Mouse (Mus musculus) ZHBTc4 (cell line): ENCODE results near the gene Arhgap23.
A peak's percentile ranks its signal among the peaks of the same experiment; 100 is the strongest.

Source experiments
- DNase-seq: peaks from one replicate; pipeline ENCODE4 v3.0.0-alpha.2; 2011; ENCODE audit warnings: low read depth, low spot score

Gene Arhgap23

DNA sequence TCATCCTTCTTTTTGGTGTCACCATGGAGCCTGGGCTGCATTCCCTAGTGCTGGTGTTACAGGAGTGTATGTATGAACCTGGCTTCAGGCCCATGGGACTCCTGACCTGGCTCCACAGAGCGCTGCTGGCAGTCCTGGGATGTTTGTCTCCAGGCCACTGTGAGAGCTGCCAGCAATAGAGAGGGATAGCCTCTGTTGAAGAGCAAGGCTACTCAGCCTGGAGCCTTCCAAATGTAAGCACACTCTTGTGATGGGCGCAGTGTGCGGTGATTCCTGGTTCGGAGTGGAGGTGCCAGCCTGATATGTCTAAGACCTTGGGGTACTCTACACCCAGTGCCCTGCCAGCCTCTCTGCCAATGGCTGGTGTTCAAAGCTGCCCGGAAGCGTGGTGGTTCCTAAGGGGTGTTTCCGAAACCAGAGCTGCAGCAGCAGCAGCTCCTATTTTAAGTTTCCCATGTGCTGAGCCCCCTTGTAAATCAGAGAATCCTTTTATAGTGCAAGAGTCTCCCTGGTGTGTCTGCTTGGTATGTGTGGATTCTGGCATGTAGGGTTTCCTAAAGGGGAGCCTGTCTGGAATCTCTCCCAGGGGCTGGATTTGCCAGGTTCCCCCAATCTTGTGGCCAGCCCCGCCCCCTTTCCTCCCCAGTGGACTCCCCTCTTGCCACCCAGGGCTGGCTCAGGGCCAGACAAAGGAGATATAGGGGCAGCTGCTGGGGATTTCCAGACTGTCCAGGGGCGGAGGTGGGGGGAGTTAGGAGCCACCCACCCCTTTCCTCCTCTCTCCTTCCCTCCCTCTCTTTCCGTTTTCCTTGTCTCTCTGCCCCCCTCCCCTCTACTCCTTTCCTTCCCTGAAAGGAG, 9.0 kb upstream of the Arhgap23 start:
- no peak for DNase-seq

DNA sequence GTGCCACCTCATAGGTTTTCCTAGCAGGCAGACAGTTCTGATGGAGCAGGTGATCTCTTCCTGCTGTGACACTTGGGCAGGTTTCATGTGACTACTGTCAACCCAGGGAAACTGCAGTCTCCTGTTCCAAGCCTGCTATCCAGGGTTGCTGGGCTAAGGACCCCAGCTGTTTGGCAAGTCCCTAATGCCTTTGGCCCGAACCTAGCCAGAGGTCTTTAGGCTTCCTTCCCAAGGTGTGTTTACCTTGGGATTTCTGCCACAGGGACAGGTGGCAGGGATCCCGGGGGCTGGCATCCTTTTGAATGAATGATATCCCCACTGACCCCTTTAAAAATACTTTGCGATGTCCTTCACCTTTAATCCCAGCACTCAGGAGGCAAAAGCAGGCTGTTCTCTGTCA, 7.9 kb upstream of the Arhgap23 start:
- DNase-seq, result no peak

DNA sequence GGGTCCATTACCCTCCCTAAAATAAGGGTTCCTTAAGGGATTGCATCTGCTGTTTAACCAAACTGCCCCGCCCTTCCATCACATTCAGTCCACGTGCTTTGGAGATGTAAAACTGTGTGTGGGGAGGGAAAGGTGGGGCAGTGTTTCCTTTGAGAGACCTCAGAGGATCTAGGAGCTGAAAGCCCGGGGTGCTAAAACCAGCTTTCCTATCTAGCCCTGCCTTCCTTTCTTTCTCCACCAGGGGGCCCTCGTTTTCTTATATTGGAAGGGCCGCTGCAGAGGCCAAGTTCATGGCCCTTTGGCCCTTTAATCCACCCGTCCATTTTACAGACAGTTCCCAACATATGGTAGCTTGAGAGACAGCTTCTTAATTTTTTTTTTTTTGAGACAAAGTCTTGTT, 7.2 kb upstream of the Arhgap23 start:
- peak; percentile 94 for DNase-seq

DNA sequence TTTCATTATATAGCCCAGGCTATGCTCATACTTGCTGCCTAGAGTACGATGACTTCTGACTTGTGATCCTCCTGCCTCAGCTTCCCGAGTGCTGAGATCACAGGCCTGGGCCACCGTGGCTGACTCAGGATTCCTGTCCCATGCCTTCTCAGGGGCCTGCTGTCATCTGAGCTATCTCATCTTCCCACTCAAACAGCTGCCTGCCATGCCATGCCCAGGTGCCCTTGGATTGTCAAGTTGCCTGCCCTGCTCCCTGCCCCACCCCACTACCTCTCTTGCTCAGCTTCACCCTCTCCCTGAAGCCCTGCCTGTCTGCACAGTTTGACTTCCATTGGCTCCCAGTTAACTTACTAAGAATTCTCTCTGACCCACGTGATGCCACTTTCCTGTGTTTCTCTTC, 4.4 kb upstream of the Arhgap23 start:
- no peak for DNase-seq

DNA sequence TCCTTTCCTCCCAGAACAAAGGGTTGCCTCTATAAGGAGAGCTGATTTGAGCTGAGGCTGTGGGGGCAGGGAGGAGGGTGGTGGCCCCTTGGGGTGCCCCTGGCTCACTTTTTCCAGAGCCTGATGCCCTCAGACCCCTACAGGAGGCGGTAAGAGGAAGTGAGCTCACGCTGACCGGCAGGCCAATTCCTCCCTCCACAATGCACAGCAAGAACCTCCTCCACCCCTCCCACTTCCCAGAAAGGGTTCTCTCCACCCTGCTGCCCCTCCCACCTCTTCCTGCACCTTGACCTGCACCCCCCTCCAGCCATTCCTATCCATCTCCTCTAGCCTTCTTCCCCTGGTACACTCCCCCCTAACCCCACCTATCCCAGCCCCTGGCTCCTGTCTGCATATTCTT, 3.2 kb upstream of the Arhgap23 start:
- peak; percentile 95 for DNase-seq

DNA sequence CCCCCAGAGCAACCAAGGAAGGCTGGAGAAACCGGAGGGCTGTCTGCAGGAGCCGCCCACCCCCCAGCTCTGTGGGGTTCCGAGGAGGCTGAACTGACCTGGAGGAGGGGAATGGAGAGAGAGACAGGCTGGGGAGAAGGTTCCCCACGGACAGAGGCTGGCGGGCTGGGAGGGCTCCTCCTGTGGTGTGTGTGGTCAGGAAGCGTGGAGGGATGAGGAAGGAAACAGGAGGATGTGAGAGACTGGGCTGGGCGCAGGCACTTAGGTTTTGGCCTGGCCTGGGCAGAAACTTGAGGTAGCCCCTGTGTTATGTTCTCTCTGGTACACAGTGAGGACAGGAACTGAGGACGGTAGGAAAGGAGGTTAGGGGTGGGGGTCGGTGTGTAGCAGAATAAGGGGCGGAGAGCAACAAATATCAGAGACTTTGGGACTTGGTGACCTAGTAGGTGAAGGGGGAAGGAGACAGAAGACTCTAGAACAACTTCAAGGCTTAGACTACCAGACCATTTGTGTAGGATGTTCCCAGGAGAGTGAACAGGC, 2.5 kb upstream of the Arhgap23 start:
- DNase-seq, result no peak

DNA sequence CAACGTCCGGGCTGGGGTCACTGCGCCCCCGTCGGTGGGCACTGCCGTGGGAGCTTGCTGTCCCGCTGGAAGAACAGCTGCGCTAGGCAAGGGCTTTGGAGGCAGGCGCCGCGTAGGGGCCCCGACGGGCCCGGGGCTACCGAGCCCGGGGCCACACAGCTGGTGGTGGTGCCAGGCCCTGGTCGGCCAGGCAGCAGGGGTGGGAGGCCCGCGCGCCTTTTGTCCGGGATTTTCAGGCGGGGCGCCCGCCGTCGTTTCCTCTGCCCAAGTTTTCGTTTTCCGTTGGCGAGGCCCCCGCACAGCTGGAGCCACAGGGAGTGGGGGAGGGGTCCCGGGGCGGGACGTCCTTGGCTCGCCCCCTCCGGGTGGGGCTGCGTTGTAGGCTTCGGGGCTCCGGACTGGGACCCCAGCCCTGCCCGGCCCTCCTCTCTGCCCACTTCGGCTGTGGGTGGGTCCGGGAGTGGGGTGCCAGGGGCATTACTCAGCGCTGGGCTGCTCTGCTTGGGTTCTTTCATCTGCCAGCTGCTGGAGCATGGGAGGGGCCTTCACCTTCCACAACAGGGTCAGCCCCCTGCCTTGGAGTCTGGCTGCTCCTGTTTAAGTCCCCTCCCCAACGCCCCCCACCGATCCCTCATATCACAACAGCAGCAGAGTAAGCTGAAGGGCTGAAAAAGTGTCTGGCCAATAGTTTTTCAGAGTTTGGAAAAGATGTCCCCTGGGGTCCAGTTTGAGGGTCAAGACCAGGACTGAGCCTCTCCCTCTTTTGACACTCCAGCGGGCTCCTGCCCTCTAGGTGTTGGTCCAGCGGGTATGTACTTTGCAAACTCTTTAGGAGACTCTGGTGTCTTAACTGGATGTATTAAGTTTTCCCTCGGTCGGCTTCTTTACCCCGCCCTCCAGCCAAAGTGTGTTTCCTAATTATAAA, 641 bp downstream of the Arhgap23 start:
- DNase-seq, result peak; percentile 77

DNA sequence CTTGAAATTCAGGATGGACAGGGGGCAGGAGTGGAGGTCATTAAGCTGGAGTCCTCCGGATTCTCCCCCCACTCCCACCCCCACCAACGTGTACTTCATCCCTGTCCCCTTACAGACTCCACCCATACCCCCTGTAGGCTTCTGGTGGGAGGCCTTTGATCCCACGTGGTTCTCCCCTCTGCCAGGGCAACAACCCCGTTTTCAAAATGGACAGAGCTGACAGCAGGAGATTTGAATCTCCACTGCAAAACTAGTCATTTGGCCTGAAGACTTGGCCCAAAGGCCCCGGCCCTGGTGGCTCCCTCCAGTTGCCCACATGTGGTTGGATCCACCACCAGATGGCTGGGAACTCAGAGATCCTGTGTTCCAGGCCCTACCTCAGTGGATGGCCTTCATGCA, 1.3 kb downstream of the Arhgap23 start:
- no peak for DNase-seq

DNA sequence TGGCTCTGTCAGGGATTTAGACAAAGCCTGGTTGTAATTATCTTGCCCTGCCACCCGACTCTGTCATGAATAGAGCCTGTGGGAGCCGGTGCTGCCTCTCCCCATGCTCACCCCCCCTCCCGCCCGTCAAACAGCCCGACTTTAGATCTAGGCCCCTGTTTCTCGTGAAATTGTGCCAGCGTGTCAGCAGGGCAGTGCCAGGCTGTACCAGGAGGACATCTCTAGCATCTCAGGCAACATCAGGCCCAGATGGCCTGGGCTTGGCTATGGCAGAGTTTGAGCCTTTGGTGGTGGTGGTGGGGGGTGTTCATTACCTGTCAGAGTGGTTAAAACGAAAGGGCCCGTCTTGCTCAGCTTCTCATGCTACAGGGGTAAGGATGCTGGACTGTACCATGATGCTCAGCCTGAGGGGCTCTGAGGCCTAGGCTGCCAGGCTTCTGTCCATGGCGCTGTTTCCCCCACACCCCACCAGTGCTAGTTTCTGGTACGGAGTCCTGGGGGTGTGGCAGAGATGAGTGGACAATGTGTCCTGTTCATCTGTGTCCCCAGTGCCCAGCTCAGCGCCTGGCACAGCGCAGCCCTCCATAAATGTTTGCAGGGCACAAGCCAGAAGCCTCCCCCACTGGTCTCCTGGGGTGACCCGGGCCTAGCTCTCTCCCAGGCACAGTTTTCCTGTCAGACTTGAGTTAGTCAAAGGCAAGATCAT, 3.7 kb downstream of the Arhgap23 start:
- DNase-seq, result no peak

DNA sequence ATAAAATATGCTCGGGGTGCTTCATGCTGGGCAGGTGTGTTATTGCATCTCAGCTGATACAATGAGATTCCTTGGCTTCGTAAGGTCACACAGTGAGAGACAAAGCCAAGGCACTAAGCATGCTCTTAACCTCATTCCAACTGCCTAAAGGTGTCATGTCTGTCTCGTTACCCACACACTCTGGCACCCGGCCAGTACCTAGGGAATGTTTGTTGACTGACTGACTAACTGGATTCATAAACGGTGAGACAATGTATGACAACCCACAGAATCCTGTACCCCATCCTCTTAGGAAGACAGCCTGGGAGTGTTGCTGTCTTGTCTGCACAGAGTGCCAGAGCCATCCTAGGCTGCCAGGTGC, 4.2 kb downstream of the Arhgap23 start:
- no peak for DNase-seq

DNA sequence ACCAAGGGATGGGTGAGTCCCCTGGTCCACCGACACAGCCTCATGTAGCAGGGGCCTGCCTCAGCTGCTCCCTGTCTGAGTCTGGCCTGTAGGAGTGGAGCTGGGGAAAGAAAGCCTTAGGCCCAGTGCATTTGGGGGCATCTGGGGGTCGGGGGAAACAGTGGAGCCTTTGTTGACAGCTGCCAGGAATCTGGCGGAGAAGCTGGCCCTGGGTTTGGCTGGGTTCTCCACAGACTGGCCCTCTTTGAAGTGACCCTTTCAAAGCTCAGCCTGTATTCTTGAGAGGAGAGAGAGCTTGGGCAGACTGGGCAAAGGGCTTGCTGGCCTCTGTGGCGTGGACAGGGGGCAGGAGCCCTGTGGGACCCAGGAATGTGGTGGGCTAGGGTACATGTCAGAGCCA, 7.2 kb downstream of the Arhgap23 start:
- DNase-seq, result no peak

DNA sequence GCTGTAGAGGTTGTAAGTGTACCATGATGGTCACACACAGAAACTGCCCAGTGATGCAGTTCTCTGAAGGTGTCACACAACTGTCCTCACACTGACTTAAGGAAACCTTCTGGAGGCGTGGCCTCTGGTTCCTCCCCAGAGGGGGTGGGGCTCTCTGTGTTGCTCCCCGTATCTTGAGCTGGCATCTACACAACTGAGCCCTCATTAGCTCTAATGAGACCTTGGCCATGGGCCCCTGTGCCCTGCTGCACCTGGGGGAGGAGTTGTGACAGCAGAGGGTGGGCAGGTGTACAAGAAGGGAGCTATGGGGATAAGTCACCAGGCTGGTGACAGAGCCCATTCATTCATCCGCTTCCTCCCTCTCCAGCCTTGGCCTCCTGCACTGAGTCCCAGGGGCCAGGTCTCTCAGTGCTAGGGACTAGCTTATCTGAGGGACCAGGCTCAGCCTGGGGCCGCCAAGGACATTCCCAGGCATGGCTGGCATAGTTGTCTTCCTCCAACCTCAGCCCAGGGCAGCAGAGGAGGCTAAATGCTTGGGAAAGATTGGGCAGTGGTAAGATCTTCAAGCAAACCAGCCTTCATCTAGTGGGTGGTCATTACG, 8.9 kb downstream of the Arhgap23 start:
- no peak for DNase-seq

DNA sequence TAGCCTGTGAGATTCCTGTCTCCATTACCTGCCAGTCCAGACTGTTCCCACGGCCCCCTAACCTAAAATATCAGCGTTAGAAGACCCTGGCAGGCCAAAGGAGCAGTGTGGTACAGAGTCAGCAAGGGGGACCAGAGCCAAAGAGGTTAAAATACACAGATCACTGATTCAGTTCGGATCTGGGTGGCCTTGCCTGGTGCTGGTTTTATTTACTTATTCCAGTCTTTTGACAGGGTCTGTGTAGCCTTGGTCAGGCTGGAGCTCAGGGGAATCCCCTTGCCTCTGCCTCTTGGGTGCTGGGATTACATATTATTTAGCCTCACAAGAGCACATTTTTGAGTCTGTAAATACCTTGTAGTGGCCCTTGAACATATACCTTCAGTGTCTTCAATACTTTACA, 9.5 kb downstream of the Arhgap23 start:
- DNase-seq, result no peak

DNA sequence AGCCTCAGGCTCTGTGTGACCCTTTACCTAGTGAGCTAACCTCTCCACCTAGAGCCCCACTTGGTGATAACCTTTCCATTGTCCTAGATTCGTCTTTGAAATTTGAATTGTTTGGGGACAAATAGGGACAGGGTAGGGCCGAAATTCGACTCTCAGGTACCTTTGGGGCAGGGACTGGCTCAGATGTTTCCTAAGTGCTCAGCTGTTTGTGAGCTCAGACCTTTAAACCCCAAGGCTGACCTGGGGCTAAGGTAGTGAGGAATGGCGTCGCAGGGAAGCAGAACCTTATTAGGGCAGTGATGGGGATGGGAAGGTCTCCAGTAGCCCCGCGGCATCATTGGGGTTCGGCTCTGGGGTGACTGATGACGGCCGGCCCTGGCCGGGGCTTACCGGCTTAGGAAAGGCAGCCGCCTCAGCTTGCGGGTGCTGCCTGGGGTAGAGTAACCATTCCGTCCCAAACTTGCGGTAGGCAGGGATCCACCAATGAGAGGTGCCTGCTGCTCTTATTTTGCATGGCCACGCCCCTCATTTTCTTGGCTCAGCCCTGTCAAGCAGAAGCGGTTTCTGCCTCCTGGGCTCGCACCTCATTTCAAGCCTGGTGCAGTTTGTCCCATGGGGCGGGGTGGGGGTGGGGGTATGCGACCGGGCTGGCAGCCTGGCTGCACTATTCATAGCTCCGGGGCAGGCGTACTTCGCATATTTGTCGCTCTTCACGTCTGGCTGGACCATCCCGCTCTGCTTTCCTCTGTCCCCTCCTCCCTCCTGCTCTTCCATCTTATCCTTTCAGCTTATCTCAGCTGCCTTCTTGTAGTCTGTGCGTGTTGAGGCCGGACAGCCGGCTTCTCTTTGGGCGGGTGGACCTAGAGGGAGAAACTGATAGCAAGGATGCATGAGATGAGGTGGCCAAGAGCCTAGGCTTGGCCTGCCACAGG, 12.7 kb downstream of the Arhgap23 start:
- DNase-seq, result peak; percentile 95

DNA sequence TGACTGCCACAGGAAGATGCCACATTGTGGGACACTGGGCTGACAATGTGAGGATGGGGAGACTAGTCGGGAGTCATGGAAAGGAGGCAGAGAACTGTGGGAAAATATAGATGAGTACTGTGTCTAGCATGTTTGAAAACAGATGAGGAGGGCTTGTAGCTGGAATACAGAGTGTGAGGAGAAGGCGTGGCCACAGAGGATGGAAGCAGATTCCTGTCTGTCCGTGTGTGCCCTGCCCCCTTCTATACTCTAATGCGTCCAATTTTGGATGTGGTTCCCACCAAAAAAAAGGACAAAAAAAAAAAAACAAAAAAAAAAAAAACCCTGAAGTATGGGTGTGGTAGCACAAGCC, 13.4 kb downstream of the Arhgap23 start:
- DNase-seq, result no peak

DNA sequence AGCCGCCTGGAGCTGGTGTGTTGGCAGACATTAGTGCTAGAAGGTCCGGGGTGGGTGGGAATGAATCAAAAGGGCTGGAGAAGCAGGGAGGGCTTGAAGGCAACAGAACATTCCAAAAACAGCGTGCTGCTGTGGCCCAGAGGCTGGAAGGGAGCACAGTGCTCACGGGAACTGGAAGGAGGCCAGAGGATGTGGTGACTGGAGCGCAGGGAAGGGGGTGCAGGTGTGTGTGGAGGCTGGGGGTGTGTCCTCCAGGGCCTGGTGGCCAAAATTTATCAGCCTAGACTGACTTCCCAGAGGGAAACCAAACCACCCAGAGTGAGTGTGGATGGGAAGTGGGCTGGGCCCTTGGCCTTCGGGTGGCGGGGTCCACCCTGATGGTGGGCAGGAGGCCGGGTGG, 14.3 kb downstream of the Arhgap23 start:
- DNase-seq, result no peak

DNA sequence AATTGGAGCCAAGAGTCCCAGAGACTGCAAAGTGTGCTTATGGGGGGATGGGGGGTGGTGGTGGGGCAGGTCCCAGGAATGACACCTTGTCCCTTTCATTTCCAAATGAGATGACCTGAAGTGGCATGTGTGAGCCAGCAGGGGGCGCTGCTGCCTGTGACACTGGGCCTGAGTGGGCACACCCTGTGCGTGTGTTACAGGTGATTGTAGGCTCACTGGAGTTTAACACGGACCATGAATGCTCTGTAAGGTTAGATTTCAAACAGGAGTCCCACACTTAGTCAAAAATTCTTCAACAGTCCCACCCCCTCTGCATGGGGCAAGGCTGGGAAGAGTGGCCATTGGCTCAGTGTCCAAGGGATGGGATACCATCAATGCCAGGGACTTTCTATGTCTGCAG, 16.7 kb downstream of the Arhgap23 start:
- DNase-seq, result peak; percentile 87

DNA sequence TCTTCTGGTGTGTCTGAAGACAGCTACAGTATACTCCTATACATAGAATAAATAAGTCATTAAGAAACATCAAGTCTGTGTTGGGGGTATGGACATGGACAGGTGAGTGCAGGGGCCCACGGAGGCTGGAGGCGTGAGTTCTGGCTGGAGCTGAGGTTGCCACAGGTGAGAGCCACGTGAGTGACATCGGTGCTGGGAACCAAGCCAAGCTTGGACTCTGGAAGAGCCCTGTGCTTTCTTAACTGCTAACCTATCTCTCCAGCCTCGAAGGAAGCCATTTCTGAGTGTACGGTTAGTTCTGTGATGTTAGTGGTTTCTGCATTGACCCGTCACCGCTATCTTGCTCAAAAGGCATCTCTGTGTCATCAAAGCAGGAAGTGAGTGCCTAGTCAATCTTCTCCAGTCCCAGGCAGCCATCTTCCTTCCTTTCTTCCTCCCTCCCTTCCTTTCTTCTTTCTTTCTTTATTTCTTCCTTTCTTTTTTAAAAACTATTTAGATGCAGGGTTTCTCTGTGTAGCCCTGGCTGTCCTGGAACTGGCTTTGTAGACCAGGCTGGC, 17.7 kb downstream of the Arhgap23 start:
- no peak for DNase-seq

DNA sequence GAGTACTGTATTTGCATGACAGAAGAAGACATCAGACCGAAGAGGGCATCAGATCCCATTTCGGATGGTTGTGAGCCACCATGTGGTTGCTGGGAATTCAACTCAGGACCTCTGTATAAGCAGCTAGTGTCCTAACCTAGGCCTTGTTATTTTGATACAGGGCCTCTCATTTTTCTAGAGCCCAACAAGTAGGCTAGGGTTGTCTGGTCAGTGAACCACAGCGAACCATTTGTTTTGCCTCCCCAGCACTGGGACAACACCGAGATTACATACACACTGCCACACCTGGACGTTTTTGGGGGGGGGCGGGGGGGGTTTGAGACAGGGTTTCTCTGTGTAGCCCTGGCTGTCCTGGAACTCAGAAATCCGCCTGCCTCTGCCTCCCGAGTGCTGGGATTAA, 18.8 kb downstream of the Arhgap23 start:
- no peak for DNase-seq
